Mouse (Mus musculus) midbrain, postnatal 0 days (tissue): ENCODE data around the gene Poglut1. TPM values are rescaled to one million over a fixed set of nuclear protein-coding genes. Genes with fewer than 3 reads are reported as not detected.
A peak's percentile ranks its signal among the peaks of the same experiment; 100 is the strongest.

Experiments
- ATAC-seq: fragments of 200-750 bp; cut with Nextera tagmentation; 2 replicates; pipeline ENCODE4 v1.8.0; 2017; ENCODE audit warnings: moderate number of reproducible peaks, mild to moderate bottlenecking, moderate TSS enrichment, moderate library complexity; ENCODE audit not compliant: low FRiP score
- DNase-seq: peaks from one replicate; pipeline ENCODE4 v3.0.0-alpha.2; 2015; ENCODE audit warnings: low spot score
- H3K27ac ChIP-seq: fragments of 300-500 bp; sonication (generic); 2 replicates; pipeline ENCODE4 v1.5.1; 2014; ENCODE audit warnings: low read depth, mild to moderate bottlenecking, low read length, mixed read lengths
- H3K27me3 ChIP-seq: fragments of 300-500 bp; sonication (generic); 2 replicates; pipeline ENCODE4 v1.6.1; 2014; ENCODE audit warnings: low read length, control low read depth, mixed read lengths; ENCODE audit not compliant: insufficient read depth
- H3K36me3 ChIP-seq: fragments of 300-500 bp; sonication (generic); 2 replicates; pipeline ENCODE4 v1.6.1; 2014; ENCODE audit warnings: low read length, control low read depth, mixed read lengths; ENCODE audit not compliant: insufficient read depth
- H3K4me1 ChIP-seq: fragments of 300-500 bp; sonication (generic); 2 replicates; pipeline ENCODE4 v1.6.1; 2014; ENCODE audit warnings: mild to moderate bottlenecking, control low read depth, antibody characterized with exemption, low read length, mixed read lengths; ENCODE audit not compliant: insufficient read depth
- H3K4me2 ChIP-seq: fragments of 300-500 bp; sonication (generic); 2 replicates; pipeline ENCODE4 v1.6.1; 2014; ENCODE audit warnings: low read depth, mild to moderate bottlenecking, low read length, mixed read lengths; ENCODE audit not compliant: poor library complexity, severe bottlenecking
- H3K4me3 ChIP-seq: fragments of 300-500 bp; sonication (generic); 2 replicates; pipeline ENCODE4 v1.5.1; 2014; ENCODE audit warnings: low read depth, mild to moderate bottlenecking, low read length, moderate library complexity
- H3K9ac ChIP-seq: fragments of 300-500 bp; sonication (generic); replicated peaks from 2 replicates; pipeline ENCODE4 v1.6.1; 2014; ENCODE audit warnings: mild to moderate bottlenecking, low read length, moderate library complexity, mixed read lengths; ENCODE audit not compliant: poor library complexity, severe bottlenecking
- H3K9me3 ChIP-seq: fragments of 300-500 bp; sonication (generic); 2 replicates; pipeline ENCODE4 v1.6.1; 2016; ENCODE audit warnings: low read length, control low read depth
- CTCF ChIP-seq: IDR thresholded peaks from 2 replicates; pipeline ENCODE4 v1.5.1; 2016; ENCODE audit warnings: antibody characterized with exemption, mild to moderate bottlenecking
- WGBS: fragments of 180-500 bp; shearing (Covaris S2); extraction: QIAGEN DNeasy Blood & Tissue Kit; methylation state at CpG from one replicate; pipeline ENCODE4 v1.1.7; 2014; 5-methylcytosine and 5-hydroxymethylcytosine counted together
- polyA plus RNA-seq: library from polyadenylated mRNA; unstranded; fragments of >200 nt; fragmentation: Nextera tagmentation; extraction: Ambion mirVana; gene quantifications from 2 replicates; pipeline ENCODE4 v1.2.1, GENCODE M21; 2015
- total RNA-seq: library from RNA; depleted of rRNA; stranded (reverse); fragments of >200 nt; gene quantifications from 2 replicates; pipeline ENCODE4 v1.2.3, GENCODE M21; 2014; rRNA removed

Poglut1 gene
- 39.9 and 41.5 TPM in 2 replicates for total RNA-seq
- polyA plus RNA-seq, result 33.1 and 33.3 TPM in 2 replicates

DNA sequence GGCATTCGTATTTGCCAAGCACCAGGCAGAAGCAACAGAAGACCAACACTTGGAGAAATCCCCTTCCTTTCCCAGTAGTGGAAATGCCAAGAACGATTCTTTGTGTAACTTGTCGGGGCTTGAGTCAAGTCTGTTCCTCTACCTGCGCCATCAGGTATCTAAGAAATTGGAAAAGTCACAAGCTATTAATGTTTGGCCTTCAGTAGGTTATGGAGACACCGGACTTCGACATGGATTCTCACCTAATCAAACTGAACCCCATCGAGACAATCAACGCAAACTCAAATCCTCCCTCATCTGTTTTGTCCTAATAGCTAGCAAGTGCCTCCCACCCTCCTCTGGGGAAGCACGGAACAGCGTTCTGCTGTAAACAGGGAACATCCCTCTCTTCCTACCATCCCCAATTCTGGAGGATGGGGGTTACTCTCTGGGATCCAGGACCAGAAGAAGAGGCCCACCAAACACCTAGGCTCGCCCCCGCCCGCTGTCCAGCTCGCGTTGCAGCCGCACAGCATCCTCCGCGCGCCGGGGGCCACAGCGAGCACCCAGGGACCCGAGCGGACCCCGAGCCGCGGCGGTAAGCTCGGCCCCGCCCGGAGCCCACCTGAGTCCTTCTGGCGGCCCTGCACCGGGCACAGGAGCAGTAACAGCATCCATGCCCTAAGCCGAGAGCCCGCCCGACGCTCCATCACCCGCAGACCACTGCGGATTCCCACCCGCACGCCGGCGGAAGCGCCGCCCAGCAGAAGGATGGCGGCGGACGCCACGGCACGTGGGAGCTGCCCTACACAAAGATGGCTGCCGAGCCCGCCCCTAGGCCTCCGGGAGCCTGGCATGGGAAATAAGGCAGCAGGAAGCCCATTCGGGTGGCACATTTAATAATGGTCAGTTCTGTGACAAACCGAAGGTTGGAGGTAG lies at the start of gene Poglut1:
Poglut1 (minus strand) TSS at position 780 of the 918 bp plus-strand sequence.
- 2% methylated on average over 54 of the region's 54 CpGs for whole genome bisulfite sequencing
- peaks cover 16% of the 10 kb centered on the region for H3K36me3 ChIP-seq
- H3K4me1 ChIP-seq, result peaks cover 6% of the 10 kb centered on the region
- H3K4me3 ChIP-seq, result peak within 1 kb of the TSS; percentile 78
- TF ChIP-seq CTCF, result no peak
- peaks cover 7% of the 10 kb centered on the region; the same call in 1 of the 2 replicates for H3K27me3 ChIP-seq
- no peaks in the 10 kb centered on the region for H3K9me3 ChIP-seq
- ATAC-seq, result peak; percentile 95
- H3K27ac ChIP-seq, result peak within 1 kb of the TSS; percentile 80
- peak within 1 kb of the TSS; percentile 85 for H3K9ac ChIP-seq
- peak; percentile 91 for DNase-seq
- H3K4me2 ChIP-seq, result peak within 1 kb of the TSS; percentile 73

- H3K4me1 ChIP-seq, result no peaks in the 10 kb centered on the region
- no peak for DNase-seq
- H3K27me3 ChIP-seq, result no peaks in the 10 kb centered on the region
- no peak overlapping the region for H3K27ac ChIP-seq
- no peak overlapping the region for H3K4me3 ChIP-seq
- no peak overlapping the region for H3K4me2 ChIP-seq
- H3K9me3 ChIP-seq, result no peaks in the 10 kb centered on the region
- 83% methylated on average over 11 of the region's 11 CpGs for WGBS
- TF ChIP-seq CTCF, result no peak
- ATAC-seq, result no peak
- H3K36me3 ChIP-seq, result no peaks in the 10 kb centered on the region
- H3K9ac ChIP-seq, result no peak overlapping the region
Observed at GRCm38 (mm10) chr16:38598986-38599680, 49.1 kb upstream of the Poglut1 start.

DNA sequence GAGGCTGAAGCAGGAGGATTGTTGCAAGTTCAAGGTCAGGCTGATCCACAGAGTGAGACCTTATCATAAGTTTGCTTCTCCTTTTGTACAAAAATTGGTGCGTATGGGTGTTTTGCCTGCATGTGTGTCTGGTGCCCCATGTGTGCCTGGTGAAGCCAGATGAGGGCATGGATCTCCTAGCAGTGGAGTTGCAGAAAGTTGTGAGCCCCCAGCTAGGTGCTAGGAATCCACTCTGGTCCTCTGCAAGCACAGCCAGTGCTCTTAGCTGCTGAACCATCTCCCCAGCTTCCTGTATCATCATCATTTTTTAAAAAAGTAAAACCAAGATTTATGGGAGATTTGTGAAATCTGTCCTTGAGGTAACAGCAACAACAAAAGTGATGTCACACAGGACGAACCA lies 46.6 kb upstream of the Poglut1 start:
- Histone ChIP-seq H3K9ac (no peak overlapping the region), H3K4me1 (no peaks in the 10 kb centered on the region), H3K36me3 (peaks cover 7% of the 10 kb centered on the region), H3K27me3 (no peaks in the 10 kb centered on the region), H3K4me2 (no peak overlapping the region), H3K4me3 (no peak overlapping the region), H3K27ac (no peak overlapping the region), H3K9me3 (no peaks in the 10 kb centered on the region)
- ATAC-seq (no peak), DNase-seq (no peak)
- 92% methylated on average over 2 of the region's 2 CpGs for WGBS
- no peak for TF ChIP-seq CTCF

DNA sequence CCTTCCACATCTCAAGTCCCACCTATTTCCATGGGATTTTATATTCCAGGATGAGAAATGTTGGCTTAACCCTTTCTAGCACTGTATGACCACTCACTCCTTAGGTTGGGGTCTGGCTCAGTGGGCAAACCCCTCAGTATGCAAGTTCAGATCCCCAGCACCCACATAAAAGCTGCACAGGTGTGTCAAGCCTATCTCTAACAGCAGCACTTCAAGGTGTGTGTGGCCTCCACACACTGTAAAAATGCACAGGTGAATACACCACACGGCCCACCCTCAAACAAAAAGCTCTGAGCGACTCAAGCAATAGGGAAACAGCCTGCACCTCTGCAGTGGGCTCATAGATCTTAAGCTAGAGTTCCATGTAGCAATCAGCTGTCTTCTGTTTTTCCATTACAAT lies 46.0 kb upstream of the Poglut1 start:
- TF ChIP-seq CTCF, result no peak
- ATAC-seq (no peak), DNase-seq (no peak)
- Histone ChIP-seq H3K9ac (no peak overlapping the region), H3K36me3 (peaks cover 9% of the 10 kb centered on the region), H3K4me3 (no peak overlapping the region), H3K4me2 (no peak overlapping the region), H3K9me3 (no peaks in the 10 kb centered on the region), H3K27ac (no peak overlapping the region), H3K27me3 (no peaks in the 10 kb centered on the region), H3K4me1 (no peaks in the 10 kb centered on the region)
- 85% methylated on average over 2 of the region's 2 CpGs for WGBS

DNA sequence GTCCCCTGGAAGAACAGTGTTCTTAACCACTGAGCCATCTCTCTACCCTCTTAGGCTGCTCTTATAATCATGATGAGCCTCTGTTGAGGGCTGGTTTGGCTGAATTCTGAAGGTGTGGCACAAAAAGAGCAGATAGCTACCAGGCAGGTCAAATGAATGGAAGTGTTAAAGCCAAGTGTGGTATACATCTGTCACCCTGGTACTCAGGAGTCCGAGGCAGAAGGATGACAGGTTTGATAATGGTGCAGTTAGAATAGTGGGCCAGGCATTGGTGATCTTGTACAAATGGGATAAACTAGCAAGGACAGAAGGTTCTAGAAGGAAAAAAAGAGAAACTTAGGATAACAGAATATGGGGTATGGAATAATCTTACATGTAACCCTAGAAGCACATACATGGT lies 44.4 kb upstream of the Poglut1 start:
- no peak overlapping the region for H3K4me2 ChIP-seq
- H3K9ac ChIP-seq, result no peak overlapping the region
- H3K27me3 ChIP-seq, result no peaks in the 10 kb centered on the region
- DNase-seq (no peak), ATAC-seq (no peak)
- TF ChIP-seq CTCF, result no peak
- no peaks in the 10 kb centered on the region for H3K9me3 ChIP-seq
- H3K4me3 ChIP-seq, result no peak overlapping the region
- 98% methylated on average over 1 of the region's 1 CpGs for WGBS
- H3K36me3 ChIP-seq, result peaks cover 13% of the 10 kb centered on the region
- H3K27ac ChIP-seq, result no peak overlapping the region
- H3K4me1 ChIP-seq, result no peaks in the 10 kb centered on the region

GRCm38 (mm10) chr16:38592946-38593345 lies 42.9 kb upstream of the Poglut1 start:
- no peak for DNase-seq
- H3K9me3 ChIP-seq, result no peaks in the 10 kb centered on the region
- 94% methylated on average over 4 of the region's 4 CpGs for WGBS
- no peaks in the 10 kb centered on the region for H3K4me1 ChIP-seq
- no peaks in the 10 kb centered on the region for H3K27me3 ChIP-seq
- H3K4me3 ChIP-seq, result no peak overlapping the region
- no peak overlapping the region for H3K4me2 ChIP-seq
- H3K9ac ChIP-seq, result no peak overlapping the region
- H3K27ac ChIP-seq, result no peak overlapping the region
- peaks cover 21% of the 10 kb centered on the region for H3K36me3 ChIP-seq
- TF ChIP-seq CTCF, result no peak
- ATAC-seq, result no peak
